Mouse (Mus musculus) MEL (cell line): ENCODE results near the gene Tmem274. TPM values are rescaled to one million over a fixed set of nuclear protein-coding genes. Genes with fewer than 3 reads are reported as not detected.

ENCODE experiments used
- DNase-seq: peaks from one replicate; pipeline ENCODE4 v3.0.0; 2011; ENCODE audit warnings: low read depth, low spot score
- H3K27ac ChIP-seq: 2 replicates; pipeline ENCODE4 v1.5.1; 2012; ENCODE audit warnings: low read depth, mild to moderate bottlenecking, control low read depth, low read length, moderate library complexity; ENCODE audit not compliant: control insufficient read depth
- H3K27me3 ChIP-seq, 2 experiments: fragments of 150-350 bp in 1 of 2; sonication (generic) in 1 of 2; 2 replicates each; pipeline ENCODE4 v1.6.1; 2012; ENCODE audit warnings: low read length in 2 of 2, mild to moderate bottlenecking in 2 of 2, improper control_type of control experiment in 1 of 2, moderate library complexity in 1 of 2; ENCODE audit not compliant: insufficient read depth in 2 of 2, control insufficient read depth in 1 of 2
- H3K36me3 ChIP-seq, 2 experiments: 2 replicates each; pipeline ENCODE4 v1.6.1; 2012 to 2014; ENCODE audit warnings: low read length in 2 of 2, improper control_type of control experiment in 1 of 2, inconsistent platforms in 1 of 2, mild to moderate bottlenecking in 1 of 2; ENCODE audit not compliant: insufficient read depth in 2 of 2, control insufficient read depth in 1 of 2
- H3K4me1 ChIP-seq, 2 experiments: fragments of 150-350 bp in 1 of 2; sonication (generic) in 1 of 2; 2 replicates each; pipeline ENCODE4 v1.6.1; 2012; ENCODE audit warnings: low read length in 2 of 2, improper control_type of control experiment in 1 of 2, mild to moderate bottlenecking in 1 of 2; ENCODE audit not compliant: insufficient read depth in 2 of 2, control insufficient read depth in 1 of 2
- H3K4me3 ChIP-seq, 2 experiments: fragments of 150-350 bp in 1 of 2; sonication (generic) in 1 of 2; 2 replicates each; pipeline ENCODE4 v1.5.1; 2012; ENCODE audit warnings: low read depth in 2 of 2, low read length in 2 of 2, mild to moderate bottlenecking in 2 of 2, moderate library complexity in 2 of 2, control low read depth in 1 of 2, improper control_type of control experiment in 1 of 2; ENCODE audit not compliant: control insufficient read depth in 1 of 2, insufficient read depth in 1 of 2
- H3K79me2 ChIP-seq: 2 replicates; pipeline ENCODE4 v1.6.1; 2012; ENCODE audit warnings: mild to moderate bottlenecking, low read length, moderate library complexity; ENCODE audit not compliant: control insufficient read depth, poor library complexity, insufficient read depth
- H3K9ac ChIP-seq: 2 replicates; pipeline ENCODE4 v1.6.1; 2012; ENCODE audit warnings: low read depth, mild to moderate bottlenecking, control low read depth, low read length, moderate library complexity; ENCODE audit not compliant: control insufficient read depth, poor library complexity, severe bottlenecking
- H3K9me3 ChIP-seq: fragments of 150-350 bp; sonication (generic); replicated peaks from 2 replicates; pipeline ENCODE4 v1.6.1; 2012; ENCODE audit warnings: mild to moderate bottlenecking, low read length, improper control_type of control experiment, moderate library complexity; ENCODE audit not compliant: insufficient read depth
- CHD1 ChIP-seq: IDR thresholded peaks from 2 replicates; pipeline ENCODE4 v1.6.1; 2012; ENCODE audit warnings: low read depth, mild to moderate bottlenecking, inconsistent platforms, low read length, improper control_type of control experiment
- CHD2 ChIP-seq: IDR thresholded peaks from 2 replicates; pipeline ENCODE4 v1.6.1; 2011; ENCODE audit warnings: low read length, improper control_type of control experiment
- CTCF ChIP-seq, 3 experiments: IDR thresholded peaks in 2 of 3; conservative IDR thresholded peaks in 1 of 3; 2 replicates each; pipeline ENCODE4 v1.5.1; 2011 to 2012; ENCODE audit warnings: low read length in 3 of 3, low read depth in 2 of 3, mild to moderate bottlenecking in 2 of 3, improper control_type of control experiment in 1 of 3, inconsistent platforms in 1 of 3, mixed read lengths in 1 of 3, moderate library complexity in 1 of 3; ENCODE audit not compliant: control insufficient read depth in 1 of 3, insufficient read depth in 1 of 3, poor library complexity in 1 of 3, severe bottlenecking in 1 of 3
- E2F4 ChIP-seq: IDR thresholded peaks from 2 replicates; pipeline ENCODE4 v1.6.1; 2011; ENCODE audit warnings: low read depth, low read length, improper control_type of control experiment, borderline replicate concordance
- ELF1 ChIP-seq: IDR thresholded peaks from 2 replicates; pipeline ENCODE4 v1.6.1; 2014; ENCODE audit warnings: low read depth, mild to moderate bottlenecking, inconsistent platforms, low read length, improper control_type of control experiment, moderate library complexity
- EP300 ChIP-seq, 2 experiments: IDR thresholded peaks; 2 replicates each; pipeline ENCODE4 v1.6.1; 2011; ENCODE audit warnings: improper control_type of control experiment in 2 of 2, low read length in 2 of 2, low read depth in 1 of 2, mild to moderate bottlenecking in 1 of 2
- ETS1 ChIP-seq: IDR thresholded peaks from 2 replicates; pipeline ENCODE4 v1.6.1; 2012; ENCODE audit warnings: low read depth, mild to moderate bottlenecking, inconsistent platforms, low read length, improper control_type of control experiment, moderate library complexity
- GABPA ChIP-seq: IDR thresholded peaks from 2 replicates; pipeline ENCODE4 v1.6.1; 2012; ENCODE audit warnings: low read depth, mild to moderate bottlenecking, inconsistent platforms, low read length, improper control_type of control experiment, moderate library complexity
- GATA1 ChIP-seq: IDR thresholded peaks from 2 replicates; pipeline ENCODE4 v1.6.1; 2011; ENCODE audit warnings: low read depth, low read length, improper control_type of control experiment
- MAX ChIP-seq: IDR thresholded peaks from 2 replicates; pipeline ENCODE4 v1.6.1; 2011; ENCODE audit warnings: low read length, improper control_type of control experiment
- MAZ ChIP-seq: IDR thresholded peaks from 2 replicates; pipeline ENCODE4 v1.6.1; 2012; ENCODE audit warnings: low read depth, mild to moderate bottlenecking, inconsistent platforms, low read length, improper control_type of control experiment
- MEF2A ChIP-seq: IDR thresholded peaks from 2 replicates; pipeline ENCODE4 v1.6.1; 2014; ENCODE audit warnings: low read depth, mild to moderate bottlenecking, inconsistent platforms, low read length, improper control_type of control experiment; ENCODE audit not compliant: poor library complexity, insufficient replicate concordance, severe bottlenecking; ENCODE audit errors: extremely low read depth
- MXI1 ChIP-seq: IDR thresholded peaks from 2 replicates; pipeline ENCODE4 v1.6.1; 2011; ENCODE audit warnings: mild to moderate bottlenecking, low read depth, low read length, improper control_type of control experiment
- MYB ChIP-seq: IDR thresholded peaks from 2 replicates; pipeline ENCODE4 v1.6.1; 2011; ENCODE audit warnings: mild to moderate bottlenecking, low read depth, low read length, improper control_type of control experiment
- NELFE ChIP-seq: IDR thresholded peaks from 2 replicates; pipeline ENCODE4 v1.6.1; 2011; ENCODE audit warnings: low read depth, low read length, improper control_type of control experiment
- NRF1 ChIP-seq: IDR thresholded peaks from 2 replicates; pipeline ENCODE4 v1.6.1; 2014; ENCODE audit warnings: low read depth, mild to moderate bottlenecking, inconsistent platforms, low read length, improper control_type of control experiment, moderate library complexity; ENCODE audit not compliant: poor library complexity, insufficient read depth, severe bottlenecking
- POLR2AphosphoS2 ChIP-seq: IDR thresholded peaks from 2 replicates; pipeline ENCODE4 v1.6.1; 2011; ENCODE audit warnings: low read length, improper control_type of control experiment
- POLR2AphosphoS5 ChIP-seq: IDR thresholded peaks from 2 replicates; pipeline ENCODE4 v1.6.1; 2012; ENCODE audit warnings: low read depth, borderline replicate concordance, mild to moderate bottlenecking, inconsistent platforms, low read length, moderate library complexity, mixed read lengths
- RAD21 ChIP-seq: IDR thresholded peaks from 2 replicates; pipeline ENCODE4 v1.6.1; 2011; ENCODE audit warnings: mild to moderate bottlenecking, low read depth, low read length, improper control_type of control experiment
- SIN3A ChIP-seq: IDR thresholded peaks from 2 replicates; pipeline ENCODE4 v1.6.1; 2012; ENCODE audit warnings: low read length, improper control_type of control experiment, inconsistent platforms
- SMC3 ChIP-seq: IDR thresholded peaks from 2 replicates; pipeline ENCODE4 v1.6.1; 2011; ENCODE audit warnings: low read depth, low read length, improper control_type of control experiment
- TBP ChIP-seq: IDR thresholded peaks from 2 replicates; pipeline ENCODE4 v1.8.0; 2011; ENCODE audit warnings: low read depth, low read length, improper control_type of control experiment
- TCF12 ChIP-seq: IDR thresholded peaks from 2 replicates; pipeline ENCODE4 v1.6.1; 2014; ENCODE audit warnings: low read depth, mild to moderate bottlenecking, inconsistent platforms, low read length, improper control_type of control experiment, moderate library complexity
- UBTF ChIP-seq: IDR thresholded peaks from 2 replicates; pipeline ENCODE4 v1.6.1; 2012; ENCODE audit warnings: low read depth, mild to moderate bottlenecking, inconsistent platforms, low read length, improper control_type of control experiment, moderate library complexity, borderline replicate concordance; ENCODE audit not compliant: insufficient read depth
- USF1 ChIP-seq: IDR thresholded peaks from 2 replicates; pipeline ENCODE4 v1.6.1; 2014; ENCODE audit warnings: low read depth, mild to moderate bottlenecking, inconsistent platforms, low read length, improper control_type of control experiment, moderate library complexity
- ZC3H11A ChIP-seq: IDR thresholded peaks from 2 replicates; pipeline ENCODE4 v1.6.1; 2012; ENCODE audit warnings: low read depth, mild to moderate bottlenecking, inconsistent platforms, low read length, improper control_type of control experiment
- ZMIZ1 ChIP-seq: IDR thresholded peaks from 2 replicates; pipeline ENCODE4 v1.6.1; 2012; ENCODE audit warnings: low read depth, mild to moderate bottlenecking, inconsistent platforms, low read length, improper control_type of control experiment, moderate library complexity
- polyA plus RNA-seq, 2 experiments: library from polyadenylated mRNA; stranded (reverse) in 1 of 2; unstranded in 1 of 2; fragments of >175 nt in 1 of 2; fragments of >200 nt in 1 of 2; gene quantifications; 2 replicates each; pipeline versions ENCODE4 v1.2.1 to v1.2.4; 2012; ENCODE audit warnings: low replicate concordance in 2 of 2, low read depth in 1 of 2; ENCODE audit not compliant: insufficient read length in 2 of 2, insufficient read depth in 1 of 2, missing spikeins in 1 of 2
- total RNA-seq: library from RNA; depleted of rRNA; stranded (reverse); fragments of 300-350 nt; gene quantifications from 2 replicates; pipeline ENCODE4 v1.2.3, GENCODE M21; 2012

The Tmem274 gene
- total and polyA plus RNA-seq, 3 experiments = not detected

DNA sequence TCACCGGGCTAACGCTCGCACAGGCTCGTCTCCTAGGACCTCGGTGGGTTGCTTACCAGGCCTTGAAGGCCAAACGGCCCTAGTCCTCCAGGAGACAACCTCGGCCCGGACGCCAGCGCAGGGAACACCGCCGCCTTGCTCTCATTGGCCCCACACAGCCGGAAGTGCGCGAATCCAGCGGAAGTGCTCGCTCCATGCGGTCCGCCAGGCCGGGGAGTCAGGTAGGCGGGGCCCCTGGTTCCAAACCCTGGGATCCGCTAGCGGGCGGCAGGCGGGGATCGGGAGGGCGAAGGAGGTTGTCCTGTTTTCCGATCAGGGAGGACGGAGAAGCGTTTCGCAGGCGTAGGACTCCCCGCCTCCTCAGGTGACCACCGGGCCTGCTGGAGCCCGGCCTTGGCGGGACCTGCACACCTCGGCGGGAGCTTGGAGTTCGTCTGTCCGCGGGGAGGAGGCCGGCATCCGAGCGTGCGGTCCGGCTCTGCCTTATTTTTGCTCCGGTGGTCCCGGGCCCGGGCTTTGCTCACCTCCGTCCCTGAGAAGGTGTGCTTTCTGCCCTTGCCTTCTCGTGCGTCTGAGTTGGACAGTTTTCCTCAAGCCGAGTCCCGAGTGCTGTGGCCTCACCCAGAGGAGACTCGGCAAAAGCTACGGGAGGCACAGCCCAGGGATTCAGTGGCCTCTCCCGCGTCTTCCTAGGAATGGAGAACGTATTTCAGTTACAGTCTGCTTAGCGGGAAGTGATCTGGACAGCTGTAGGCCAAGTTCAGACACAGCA is 8.1 kb downstream of the Tmem274 start, which contains the start of the genes Nmnat1 and Lzic (continued):
- TF ChIP-seq NELFE (peak; percentile 77), ETS1 (0 out of 2 replicates have a peak, but pooled peaks have one; percentile 50), TCF12 (peak; percentile 76)
- TF ChIP-seq, all 39 proteins: peak for 20

DNA sequence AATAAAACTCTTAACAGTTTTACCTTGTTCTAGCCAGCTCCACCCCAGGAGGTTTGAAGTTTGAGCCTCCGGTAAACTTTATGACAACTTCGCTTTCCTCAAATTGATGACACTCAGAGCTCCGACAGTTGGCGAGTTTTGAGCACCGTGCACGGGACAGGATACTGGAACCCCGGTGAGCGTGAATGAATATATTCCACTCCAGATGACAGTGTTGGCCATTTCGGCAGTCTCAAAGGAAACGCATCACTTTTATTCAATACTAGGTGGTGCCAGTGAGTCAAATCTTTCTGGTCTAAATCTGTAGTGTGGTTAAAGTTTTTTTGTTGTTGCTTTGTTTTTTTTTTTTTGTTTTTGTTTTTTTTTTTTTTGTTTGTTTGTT is 8.6 kb downstream of the Tmem274 start:
- H3K79me2 ChIP-seq = peaks cover 18% of the 10 kb centered on the region
- TF ChIP-seq UBTF (no peak), USF1 (no peak), MXI1 (peak; percentile 5; the same call in 1 of the 2 replicates), TBP (no peak), NRF1 (no peak), CHD1 (no peak), SIN3A (no peak), GATA1 (no peak), MAZ (no peak), POLR2AphosphoS5 (no peak), MEF2A (no peak), EP300 (IDR thresholded peaks at IDR 0.05; ENCODE audit: low read depth in 1 of 2, low read length in 2 of 2) (no peak), RAD21 (no peak; the same call in 1 of the 2 replicates), GABPA (no peak), ZMIZ1 (no peak), ZC3H11A (no peak), SMC3 (0 out of 2 replicates have a peak, but pooled peaks have one; percentile 8), CHD2 (no peak), ETS1 (no peak), E2F4 (no peak), MAX (no peak), ELF1 (no peak), CTCF (IDR thresholded peaks at IDR 0.05 in 2 of 3, conservative IDR thresholded peaks at IDR 0.05 in 1 of 3; ENCODE audit: control insufficient read depth in 1 of 3, insufficient read depth in 1 of 3, low read depth in 2 of 3, low read length in 3 of 3, poor library complexity in 1 of 3, severe bottlenecking in 1 of 3) (peak in 1 of 3 experiments; percentile 43; a peak in 3 of 6 replicates), MYB (no peak), NELFE (no peak), POLR2AphosphoS2 (no peak)
- peak overlapping the region; percentile 33 for H3K27ac ChIP-seq
- H3K4me3 ChIP-seq = peak overlapping the region; percentile 91 to 94
- peak overlapping the region; percentile 88 for H3K9ac ChIP-seq
- H3K9me3 ChIP-seq = no peaks in the 10 kb centered on the region
- peak; percentile 67 for DNase-seq
- H3K4me1 ChIP-seq = peaks cover 4% of the 10 kb centered on the region in 2 experiments; a peak in 2 of 4 replicates
- H3K36me3 ChIP-seq = peaks cover 4 to 10% of the 10 kb centered on the region in 2 experiments
- H3K27me3 ChIP-seq = no peaks in the 10 kb centered on the region
